Mouse (Mus musculus) cerebellum, adult 2 months (tissue): ENCODE data around the gene Ankrd33.

Source experiments
- CTCF ChIP-seq: fragments of 200-500 bp; IDR thresholded peaks from 2 replicates; pipeline ENCODE4 v1.5.1; 2011; ENCODE audit warnings: low read depth, mild to moderate bottlenecking, control low read depth, low read length, moderate library complexity, borderline replicate concordance; ENCODE audit not compliant: insufficient read depth
- POLR2A ChIP-seq: fragments of 200-500 bp; IDR thresholded peaks from 2 replicates; pipeline ENCODE4 v1.6.1; 2011; ENCODE audit warnings: low read length, control low read depth, borderline replicate concordance; ENCODE audit not compliant: insufficient read depth

GRCm38 (mm10) chr15:101095392-101095791 lies 20.2 kb upstream of the Ankrd33 start:
- no peak for TF ChIP-seq POLR2A
- no peak for TF ChIP-seq CTCF
